Mouse (Mus musculus) CD4-positive, CD25-positive, alpha-beta regulatory T cell, adult 2 months (primary cell): ENCODE results near the gene Lpgat1.

Experiments used
- DNase-seq: peaks from one replicate; pipeline ENCODE4 v3.0.0-alpha.2; 2012; ENCODE audit warnings: low read depth, low spot score

Lpgat1 gene

GRCm38 (mm10) chr1:191805788-191806187, 88.2 kb downstream of the Lpgat1 start:
- no peak for DNase-seq

- peak; percentile 27 for DNase-seq
Observed at GRCm38 (mm10) chr1:191806740-191807139, 89.1 kb downstream of the Lpgat1 start.

DNA sequence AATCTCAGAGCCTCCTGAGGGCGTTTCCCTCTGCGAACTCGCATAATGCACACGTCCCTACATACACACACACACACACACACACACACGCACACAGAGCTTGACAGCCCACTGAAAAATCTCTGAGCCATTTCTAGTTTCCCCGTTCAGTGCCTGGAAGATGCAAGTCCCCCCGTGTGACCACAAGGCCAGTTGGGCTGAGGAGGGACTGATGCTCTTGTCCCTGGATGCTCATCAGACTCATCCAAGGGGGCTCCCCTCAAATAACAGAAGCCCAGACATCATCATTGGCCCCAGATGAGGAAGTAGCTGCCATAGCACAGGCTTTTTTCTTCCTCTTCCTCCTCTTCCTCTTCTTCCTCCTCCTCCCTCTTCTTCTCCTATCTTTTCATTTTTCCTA, 90.3 kb downstream of the Lpgat1 start:
- DNase-seq = no peak

DNA sequence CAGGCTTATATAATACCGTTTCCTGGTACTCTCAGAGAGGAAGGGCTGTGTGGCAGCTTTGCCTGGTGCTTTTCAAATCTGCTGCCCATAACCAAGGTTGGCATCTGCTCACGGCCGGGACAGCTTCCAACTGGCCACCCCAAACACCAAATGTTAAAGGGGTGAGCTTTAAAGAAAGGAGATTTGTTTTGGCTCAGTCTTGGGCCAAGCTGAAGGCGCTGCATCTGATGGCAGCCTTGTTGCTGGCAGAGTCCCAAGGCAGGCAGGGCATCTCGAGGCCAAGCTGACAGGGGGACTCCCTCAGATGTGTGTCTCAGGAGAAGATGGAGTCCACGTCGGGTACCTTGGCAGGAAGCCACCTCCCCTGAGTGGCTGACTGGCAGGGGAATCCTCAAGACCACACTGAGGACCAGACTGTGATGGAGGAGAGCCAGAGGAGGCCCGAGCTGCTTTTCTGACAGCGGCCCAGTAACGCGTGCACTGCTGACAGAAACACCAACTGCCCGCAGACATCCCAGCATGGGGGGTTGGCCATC, 91.1 kb downstream of the Lpgat1 start:
- no peak for DNase-seq

DNA sequence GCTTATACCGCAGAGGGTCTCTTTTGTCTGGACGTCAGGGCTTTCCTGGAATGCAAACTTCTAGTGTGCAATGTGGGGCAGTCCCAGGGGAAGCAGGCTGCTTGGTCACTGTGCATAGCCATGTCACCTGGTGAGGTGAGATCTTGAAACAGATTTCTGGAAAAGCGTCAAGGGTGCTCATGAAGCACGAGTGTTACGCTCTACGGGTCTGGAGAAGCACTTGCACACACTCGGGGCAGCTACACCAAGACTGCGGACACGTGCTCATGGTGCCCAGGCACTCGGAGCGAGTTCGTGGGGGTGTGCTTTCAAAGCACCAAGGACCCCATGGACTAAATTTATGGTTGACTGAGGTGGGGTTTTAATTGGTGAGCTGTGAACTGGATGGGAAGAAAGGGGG, 94.1 kb downstream of the Lpgat1 start:
- DNase-seq = no peak

DNA sequence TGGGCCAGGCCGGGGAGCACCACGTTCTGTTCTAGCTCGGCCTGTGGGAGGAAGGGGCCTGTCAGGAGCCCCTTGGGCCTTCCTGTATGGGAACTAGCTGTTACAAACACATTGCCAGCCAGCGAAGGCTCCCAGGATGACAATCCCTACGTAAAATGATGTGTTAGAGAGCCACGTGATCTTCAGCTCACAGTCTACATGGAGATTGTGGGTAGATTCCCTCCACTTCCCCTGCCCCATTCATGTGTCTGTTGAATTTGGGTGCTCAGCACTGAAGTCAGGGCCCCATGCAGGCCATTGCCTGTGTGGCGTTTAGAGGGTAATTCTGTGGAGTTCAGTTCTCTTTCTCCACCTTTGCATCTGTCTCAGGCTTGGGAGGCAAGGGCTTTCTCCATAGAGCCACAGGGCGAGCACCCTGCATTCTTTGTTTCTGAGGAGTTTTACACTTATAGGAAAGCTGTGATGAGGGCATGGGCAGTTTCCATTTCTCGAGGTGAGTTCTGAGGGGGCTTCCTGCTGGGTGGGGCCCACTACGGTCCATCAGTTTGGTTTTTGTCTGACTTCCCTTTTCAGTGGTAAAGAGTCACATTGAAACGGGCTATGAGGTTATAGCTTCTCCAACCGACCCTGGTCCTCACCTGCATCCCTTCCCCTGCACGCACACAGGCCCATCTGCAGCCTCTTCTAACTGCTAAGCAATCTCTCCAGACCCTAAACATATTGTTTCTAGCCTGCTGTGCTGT, 95.5 kb downstream of the Lpgat1 start:
- no peak for DNase-seq

- DNase-seq = no peak
Observed at GRCm38 (mm10) chr1:191814240-191814639, 96.6 kb downstream of the Lpgat1 start.

DNA sequence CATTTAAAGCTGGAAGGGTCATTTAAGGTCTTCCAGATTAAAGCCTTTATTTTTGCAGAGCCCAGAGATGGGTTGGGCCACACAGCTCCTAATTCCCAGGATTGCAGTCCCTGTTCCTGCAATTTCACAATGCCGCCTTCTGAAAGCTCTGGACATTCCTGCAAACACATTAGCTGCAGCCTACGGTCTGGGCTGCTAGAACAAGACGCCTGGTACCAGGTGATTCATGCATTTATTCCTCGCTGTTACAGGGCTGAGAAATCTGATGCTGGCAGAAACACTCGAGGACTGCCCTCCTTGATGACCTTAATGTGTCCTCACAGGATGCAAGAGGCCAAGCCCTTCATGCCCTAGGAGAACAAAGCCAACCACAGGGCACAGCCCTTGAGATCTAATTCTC, 97.3 kb downstream of the Lpgat1 start:
- no peak for DNase-seq

DNA sequence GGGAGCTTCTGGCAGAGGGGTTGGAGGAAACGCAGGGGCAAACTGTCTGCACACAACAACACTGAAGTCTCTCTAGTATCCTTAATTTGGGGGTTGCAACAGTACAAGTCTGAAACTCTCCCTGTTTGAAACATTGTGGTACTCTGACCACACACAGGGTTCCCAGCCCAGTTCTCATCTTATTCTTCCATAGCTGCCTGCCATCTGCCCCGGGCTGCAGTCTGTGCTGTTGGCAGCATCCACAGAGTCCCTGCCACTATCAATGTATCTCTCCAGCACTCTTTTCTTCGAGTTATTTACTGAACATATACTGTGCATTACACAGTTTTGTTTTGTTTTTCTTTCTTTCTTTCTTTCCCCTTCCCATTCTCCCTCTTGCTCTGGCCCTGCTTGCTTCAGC, 99.0 kb downstream of the Lpgat1 start:
- no peak for DNase-seq

DNA sequence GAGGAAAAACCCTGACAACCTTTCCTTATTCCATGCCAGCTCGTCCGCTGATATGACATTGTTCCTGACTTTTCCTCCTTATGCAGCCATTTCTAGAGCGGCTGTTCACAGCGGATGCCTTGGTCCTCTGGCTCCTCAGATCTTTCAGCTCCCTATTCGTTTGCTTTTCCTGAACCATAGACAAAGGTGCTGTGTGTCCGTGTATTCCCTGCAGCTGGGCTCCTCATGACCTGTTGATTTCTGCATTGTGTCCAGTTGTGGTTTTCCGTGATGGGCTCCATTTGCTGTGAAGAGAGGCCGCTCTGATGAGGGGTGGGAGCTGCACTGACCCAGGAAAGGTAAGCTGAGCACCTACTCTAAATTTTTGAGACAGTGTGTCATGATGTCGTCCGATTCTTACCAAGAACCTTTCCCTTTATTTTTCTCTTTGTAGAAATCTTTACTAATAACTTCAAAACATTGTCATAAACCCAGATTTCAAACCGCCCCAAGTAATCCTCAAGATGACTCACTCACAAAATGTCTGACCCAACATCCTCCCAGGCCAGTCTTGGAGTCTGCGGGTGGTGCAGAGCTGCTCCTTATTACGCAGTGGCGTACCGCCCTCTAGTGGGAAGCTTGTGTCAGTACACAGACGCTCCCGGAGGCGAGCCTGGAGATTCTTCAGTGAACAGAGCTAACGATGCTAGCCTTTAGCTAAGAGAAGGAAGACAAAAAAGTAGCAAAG, 99.9 kb downstream of the Lpgat1 start:
- peak; percentile 89 for DNase-seq

DNA sequence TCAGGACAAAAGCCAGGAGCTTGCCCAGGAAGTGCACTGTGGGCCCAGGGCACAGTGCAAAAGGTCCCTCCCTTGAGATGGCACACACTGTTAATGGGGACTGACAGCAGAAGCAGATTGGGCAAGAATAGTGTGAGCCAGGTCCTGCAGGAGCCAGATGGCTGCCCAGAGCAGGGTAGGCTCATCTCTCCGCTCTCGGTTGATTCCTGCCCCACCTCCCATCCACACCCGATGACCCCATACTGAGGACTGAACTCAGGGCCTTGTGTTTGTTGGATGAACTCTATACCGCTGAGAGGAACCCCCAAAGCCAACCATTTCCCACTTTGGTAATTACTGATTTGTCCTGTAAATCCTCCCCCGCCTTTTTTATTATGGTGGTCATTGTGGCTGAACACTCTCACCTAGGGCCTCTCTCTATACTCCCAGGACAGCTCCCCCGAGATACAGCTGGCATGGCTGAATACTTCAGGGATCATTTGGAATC, 100.6 kb downstream of the Lpgat1 start:
- DNase-seq = no peak

DNA sequence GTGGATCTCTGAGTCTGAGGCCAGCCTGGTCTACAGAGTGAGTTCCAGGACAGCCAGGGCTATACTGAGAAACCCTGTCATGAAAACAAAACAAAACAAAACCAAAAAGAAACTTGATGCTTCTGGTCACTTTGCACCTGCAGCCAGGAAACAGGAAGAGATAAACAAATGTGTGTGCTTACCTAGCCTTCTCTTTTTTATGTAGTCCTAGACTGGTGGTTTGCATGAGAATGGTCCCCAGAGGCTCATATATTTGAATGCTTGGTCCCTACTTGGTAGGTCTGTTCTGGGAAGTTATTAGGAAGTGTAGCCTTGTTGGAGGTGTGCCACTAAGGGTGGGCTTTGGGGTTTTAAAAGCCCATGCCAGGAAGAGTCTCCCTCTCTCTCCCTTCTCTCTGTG, 101.4 kb downstream of the Lpgat1 start:
- no peak for DNase-seq

DNA sequence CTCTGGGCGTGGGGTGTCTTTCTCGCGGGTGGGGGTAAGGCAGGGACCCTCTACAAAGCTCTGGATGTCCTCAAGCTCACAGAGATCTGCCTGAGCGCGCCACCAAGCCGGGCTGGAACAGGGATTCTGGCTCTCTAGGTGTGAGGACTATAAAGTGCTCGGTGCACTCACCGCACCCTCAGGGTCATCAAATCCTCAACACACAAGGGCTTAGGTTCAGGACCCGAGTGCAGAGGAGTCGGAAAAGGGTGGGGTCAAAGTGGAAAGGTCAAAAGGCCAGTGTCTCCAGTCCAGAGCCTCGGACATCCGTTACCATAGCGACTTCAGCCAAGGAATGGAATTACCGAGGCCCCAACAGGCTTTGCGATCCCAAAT, 103.3 kb downstream of the Lpgat1 start:
- no peak for DNase-seq

DNA sequence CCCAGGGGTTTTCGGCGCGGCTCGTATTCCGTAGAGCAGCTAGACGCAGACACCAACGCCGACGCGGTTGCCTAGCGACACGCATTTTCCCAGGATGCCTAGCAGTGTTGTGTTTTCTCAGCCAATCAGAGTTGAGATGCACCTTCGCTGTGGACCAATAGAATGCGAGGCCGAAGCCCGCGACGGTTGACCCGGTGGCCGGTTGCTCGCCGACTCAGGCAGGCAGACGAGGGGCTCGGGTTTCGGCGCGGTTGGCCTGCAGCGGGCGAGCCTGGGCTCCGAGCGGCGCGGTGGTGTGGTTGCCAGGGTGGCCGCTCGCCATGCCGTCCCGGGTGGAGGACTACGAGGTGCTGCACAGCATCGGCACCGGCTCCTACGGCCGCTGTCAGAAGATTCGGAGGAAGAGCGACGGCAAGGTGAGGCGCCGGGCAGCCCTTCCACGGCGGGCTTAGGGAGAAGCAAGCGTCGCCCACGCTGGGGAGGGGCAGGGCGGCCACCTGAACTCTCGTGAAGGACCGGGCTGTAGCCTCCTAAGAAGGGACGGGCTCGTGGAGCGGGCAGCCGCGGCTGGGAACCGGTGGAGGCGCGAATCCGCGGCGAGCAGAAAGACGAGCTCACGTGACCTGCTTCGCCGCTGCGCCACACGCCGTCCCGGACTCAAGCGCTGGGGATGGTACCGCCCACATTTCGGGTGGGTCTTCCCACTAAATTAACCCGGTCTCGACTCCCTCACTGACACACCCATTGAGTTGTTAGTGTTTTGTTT, 103.9 kb downstream of the Lpgat1 start, which contains the start of gene Nek2:
Gene Nek2 (plus strand): TSS at position 119 of the 766 bp plus-strand sequence.
- peak; percentile 96 for DNase-seq

DNA sequence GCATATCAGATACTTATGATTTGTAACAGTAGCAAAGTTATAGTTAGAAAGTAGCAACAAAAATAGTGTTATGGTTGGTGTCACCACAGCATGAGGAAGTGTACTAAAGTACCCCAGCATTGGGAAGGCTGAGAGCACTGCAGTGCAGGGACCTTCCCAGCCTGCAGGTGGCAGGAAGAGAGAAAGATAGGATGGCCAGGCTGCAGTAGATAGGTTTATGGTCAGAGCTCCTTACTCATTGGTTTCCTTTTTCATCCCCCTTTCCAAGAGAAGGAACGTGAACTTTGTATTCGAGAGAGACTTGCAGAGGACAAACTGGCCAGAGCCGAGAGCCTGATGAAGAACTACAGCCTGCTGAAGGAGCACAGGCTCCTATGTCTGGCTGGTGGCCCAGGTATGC, 111.5 kb downstream of the Lpgat1 start:
- no peak for DNase-seq

DNA sequence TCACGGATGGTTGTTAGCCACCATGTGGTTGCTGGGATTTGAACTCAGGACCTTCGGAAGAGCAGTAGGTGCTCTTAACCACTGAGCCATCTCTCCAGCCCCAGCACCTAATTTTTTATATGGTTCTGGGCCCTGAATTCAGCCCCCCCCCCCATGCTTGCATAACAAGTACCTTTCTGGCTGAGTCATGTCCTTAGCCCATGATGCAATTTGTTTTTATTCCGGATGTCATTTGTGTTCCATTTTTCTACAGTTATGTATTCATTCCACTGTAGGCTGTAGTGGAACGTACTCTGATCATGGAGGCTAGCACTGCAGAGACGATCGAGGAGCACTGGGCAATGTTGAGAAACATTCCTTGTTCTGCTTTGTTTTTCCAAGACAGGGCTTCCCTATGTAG, 115.8 kb downstream of the Lpgat1 start:
- DNase-seq = no peak
